Mouse (Mus musculus): ENCODE data around the gene Epha6. TPM values are rescaled to one million over a fixed set of nuclear protein-coding genes. Genes with fewer than 3 reads are reported as not detected.
"Not testable (repeated sequence)": the region's sequence is repeated elsewhere in the genome, so short reads cannot be mapped to it uniquely, and the experiment has no call there.

Epha6 gene
- polyA plus RNA-seq, 1 experiment: not detected

GRCm38 (mm10) chr16:59836778-59837177, 768.6 kb downstream of the Epha6 start:
- H3K4me3 ChIP-seq (ENCODE audit: insufficient read depth, low read length): no peak overlapping the region
- TF ChIP-seq POLR2A (IDR thresholded peaks at IDR 0.05; ENCODE audit: borderline replicate concordance, low read depth, low read length): no peak
- no peak for TF ChIP-seq CTCF (IDR thresholded peaks at IDR 0.05; ENCODE audit: low read depth, low read length)
- H3K4me1 ChIP-seq (ENCODE audit: control insufficient read depth, insufficient read depth, low read length): no peaks in the 10 kb centered on the region
- no peak overlapping the region for H3K27ac ChIP-seq (ENCODE audit: insufficient read depth, low read depth, low read length)

GRCm38 (mm10) chr16:59836304-59836703, 769.0 kb downstream of the Epha6 start:
- no peak overlapping the region for H3K4me3 ChIP-seq (ENCODE audit: insufficient read depth, low read length)

GRCm38 (mm10) chr16:59832468-59832867, 772.9 kb downstream of the Epha6 start:
- no peaks in the 10 kb centered on the region for H3K4me1 ChIP-seq (ENCODE audit: control insufficient read depth, insufficient read depth, low read length)
- no peak overlapping the region for H3K27ac ChIP-seq (ENCODE audit: insufficient read depth, low read depth, low read length)
- H3K4me3 ChIP-seq (ENCODE audit: insufficient read depth, low read length): no peak overlapping the region
- no peak for TF ChIP-seq CTCF (IDR thresholded peaks at IDR 0.05; ENCODE audit: low read depth, low read length)
- no peak for TF ChIP-seq POLR2A (IDR thresholded peaks at IDR 0.05; ENCODE audit: borderline replicate concordance, low read depth, low read length)

More at GRCm38 (mm10) chr16:59836304-59836703, 769.0 kb downstream of the Epha6 start:
- no peak for TF ChIP-seq CTCF (IDR thresholded peaks at IDR 0.05; ENCODE audit: low read depth, low read length)
- TF ChIP-seq POLR2A (IDR thresholded peaks at IDR 0.05; ENCODE audit: borderline replicate concordance, low read depth, low read length): no peak
- no peaks in the 10 kb centered on the region for H3K4me1 ChIP-seq (ENCODE audit: control insufficient read depth, insufficient read depth, low read length)
- no peak overlapping the region for H3K27ac ChIP-seq (ENCODE audit: insufficient read depth, low read depth, low read length)

- H3K27ac ChIP-seq (ENCODE audit: insufficient read depth, low read depth, low read length): no peak overlapping the region
- no peak for TF ChIP-seq CTCF (IDR thresholded peaks at IDR 0.05; ENCODE audit: low read depth, low read length)
- TF ChIP-seq POLR2A (IDR thresholded peaks at IDR 0.05; ENCODE audit: borderline replicate concordance, low read depth, low read length): no peak
- H3K4me1 ChIP-seq (ENCODE audit: control insufficient read depth, insufficient read depth, low read length): no peaks in the 10 kb centered on the region
- H3K4me3 ChIP-seq (ENCODE audit: insufficient read depth, low read length): no peak overlapping the region
Measured at GRCm38 (mm10) chr16:59829655-59830054, 775.7 kb downstream of the Epha6 start.

GRCm38 (mm10) chr16:59799790-59800189, 805.5 kb downstream of the Epha6 start:
- H3K27ac ChIP-seq (ENCODE audit: insufficient read depth, low read depth, low read length); H3K4me3 ChIP-seq (ENCODE audit: insufficient read depth, low read length); H3K4me1 ChIP-seq (ENCODE audit: control insufficient read depth, insufficient read depth, low read length): not testable (repeated sequence)

- Histone ChIP-seq H3K4me1 (ENCODE audit: control insufficient read depth, insufficient read depth, low read length) (no peaks in the 10 kb centered on the region), H3K4me3 (ENCODE audit: insufficient read depth, low read length) (no peak overlapping the region), H3K27ac (ENCODE audit: insufficient read depth, low read depth, low read length) (no peak overlapping the region)
- TF ChIP-seq CTCF (IDR thresholded peaks at IDR 0.05; ENCODE audit: low read depth, low read length) (no peak), POLR2A (IDR thresholded peaks at IDR 0.05; ENCODE audit: borderline replicate concordance, low read depth, low read length) (no peak)
Measured at GRCm38 (mm10) chr16:59772297-59772696, 833.0 kb downstream of the Epha6 start.

- Histone ChIP-seq H3K4me1 (ENCODE audit: control insufficient read depth, insufficient read depth, low read length) (no peaks in the 10 kb centered on the region), H3K4me3 (ENCODE audit: insufficient read depth, low read length) (no peak overlapping the region), H3K27ac (ENCODE audit: insufficient read depth, low read depth, low read length) (no peak overlapping the region)
- TF ChIP-seq CTCF (IDR thresholded peaks at IDR 0.05; ENCODE audit: low read depth, low read length) (no peak), POLR2A (IDR thresholded peaks at IDR 0.05; ENCODE audit: borderline replicate concordance, low read depth, low read length) (no peak)
Measured at GRCm38 (mm10) chr16:59770421-59770820, 834.9 kb downstream of the Epha6 start.

- Histone ChIP-seq H3K4me1 (ENCODE audit: control insufficient read depth, insufficient read depth, low read length) (no peaks in the 10 kb centered on the region), H3K4me3 (ENCODE audit: insufficient read depth, low read length) (no peak overlapping the region), H3K27ac (ENCODE audit: insufficient read depth, low read depth, low read length) (no peak overlapping the region)
- TF ChIP-seq POLR2A (IDR thresholded peaks at IDR 0.05; ENCODE audit: borderline replicate concordance, low read depth, low read length): no peak
- no peak for TF ChIP-seq CTCF (IDR thresholded peaks at IDR 0.05; ENCODE audit: low read depth, low read length)
Measured at GRCm38 (mm10) chr16:59769936-59770335, 835.4 kb downstream of the Epha6 start.

- H3K4me1 ChIP-seq (ENCODE audit: control insufficient read depth, insufficient read depth, low read length): no peaks in the 10 kb centered on the region
- TF ChIP-seq CTCF (IDR thresholded peaks at IDR 0.05; ENCODE audit: low read depth, low read length): no peak
- TF ChIP-seq POLR2A (IDR thresholded peaks at IDR 0.05; ENCODE audit: borderline replicate concordance, low read depth, low read length): no peak
- H3K4me3 ChIP-seq (ENCODE audit: insufficient read depth, low read length): no peak overlapping the region
- H3K27ac ChIP-seq (ENCODE audit: insufficient read depth, low read depth, low read length): no peak overlapping the region
Measured at GRCm38 (mm10) chr16:59760875-59761274, 844.5 kb downstream of the Epha6 start.

GRCm38 (mm10) chr16:59750905-59751304, 854.4 kb downstream of the Epha6 start:
- Histone ChIP-seq H3K4me3 (ENCODE audit: insufficient read depth, low read length) (no peak overlapping the region), H3K4me1 (ENCODE audit: control insufficient read depth, insufficient read depth, low read length) (no peaks in the 10 kb centered on the region), H3K27ac (ENCODE audit: insufficient read depth, low read depth, low read length) (no peak overlapping the region)
- TF ChIP-seq POLR2A (IDR thresholded peaks at IDR 0.05; ENCODE audit: borderline replicate concordance, low read depth, low read length): no peak
- no peak for TF ChIP-seq CTCF (IDR thresholded peaks at IDR 0.05; ENCODE audit: low read depth, low read length)

- Histone ChIP-seq H3K4me1 (ENCODE audit: control insufficient read depth, insufficient read depth, low read length) (no peaks in the 10 kb centered on the region), H3K27ac (ENCODE audit: insufficient read depth, low read depth, low read length) (no peak overlapping the region), H3K4me3 (ENCODE audit: insufficient read depth, low read length) (no peak overlapping the region)
- no peak for TF ChIP-seq CTCF (IDR thresholded peaks at IDR 0.05; ENCODE audit: low read depth, low read length)
Measured at GRCm38 (mm10) chr16:59743669-59744068, 861.7 kb downstream of the Epha6 start.
